Mouse (Mus musculus): ENCODE results near the gene Slx1b.

The Slx1b gene

DNA sequence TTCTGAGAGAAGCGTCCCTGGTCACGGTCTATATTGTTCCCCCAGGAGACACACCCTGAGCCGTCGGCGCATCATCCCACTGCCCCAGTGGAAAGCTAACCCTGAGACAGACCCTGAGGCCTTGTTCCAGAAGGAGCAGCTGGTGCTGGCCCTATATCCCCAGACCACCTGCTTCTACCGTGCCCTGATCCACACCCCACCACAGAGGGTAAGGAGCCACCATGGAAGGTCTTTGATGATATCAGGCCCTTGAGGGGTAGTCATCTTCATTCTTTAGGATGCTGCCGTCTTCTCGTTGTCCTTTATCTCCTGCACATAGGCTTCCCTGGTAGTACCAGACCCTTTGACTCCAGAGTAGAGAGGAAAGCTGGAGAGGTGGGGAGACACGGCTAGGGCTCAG lies 23.5 kb downstream of the Slx1b start:
- DNase-seq: no peak

DNA sequence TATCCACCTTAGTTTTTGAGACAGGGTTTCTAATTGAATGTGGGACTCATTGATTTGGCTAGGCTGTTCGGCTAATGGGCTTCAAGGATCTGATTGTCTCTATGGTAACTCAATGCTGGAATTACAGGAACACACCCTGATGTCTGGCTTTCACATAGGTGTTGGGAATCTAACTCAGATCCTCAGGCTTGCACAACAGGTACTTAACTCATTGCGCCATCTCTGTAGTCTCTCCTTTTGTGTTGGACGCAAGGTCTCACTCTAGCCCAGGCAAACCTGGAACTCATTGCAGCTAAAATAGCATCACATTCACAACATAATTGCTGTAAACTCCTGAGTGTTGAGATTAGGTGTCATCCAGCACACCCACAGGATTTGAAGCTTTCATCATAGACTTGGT lies 25.4 kb downstream of the Slx1b start:
- no peak for DNase-seq

DNA sequence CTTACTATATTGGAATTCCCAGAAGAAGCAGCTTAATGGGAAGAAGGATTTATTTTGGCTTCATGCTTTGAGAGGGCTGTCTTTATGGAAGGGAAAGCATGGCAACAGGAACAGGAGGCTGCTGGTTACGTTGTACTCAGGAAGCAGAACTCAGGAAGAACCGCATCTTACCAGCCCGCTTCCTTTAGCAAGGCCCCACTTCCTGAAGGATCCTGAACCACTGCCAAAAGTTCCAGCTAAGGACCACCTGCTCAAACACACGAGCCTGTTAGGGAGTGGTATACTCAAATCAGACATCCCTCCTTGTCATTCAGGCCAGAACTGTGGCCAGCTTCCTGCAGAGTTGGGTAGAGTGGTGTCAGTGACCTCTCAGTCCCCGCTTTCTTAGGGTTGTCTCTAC lies 27.1 kb downstream of the Slx1b start:
- no peak for DNase-seq

DNA sequence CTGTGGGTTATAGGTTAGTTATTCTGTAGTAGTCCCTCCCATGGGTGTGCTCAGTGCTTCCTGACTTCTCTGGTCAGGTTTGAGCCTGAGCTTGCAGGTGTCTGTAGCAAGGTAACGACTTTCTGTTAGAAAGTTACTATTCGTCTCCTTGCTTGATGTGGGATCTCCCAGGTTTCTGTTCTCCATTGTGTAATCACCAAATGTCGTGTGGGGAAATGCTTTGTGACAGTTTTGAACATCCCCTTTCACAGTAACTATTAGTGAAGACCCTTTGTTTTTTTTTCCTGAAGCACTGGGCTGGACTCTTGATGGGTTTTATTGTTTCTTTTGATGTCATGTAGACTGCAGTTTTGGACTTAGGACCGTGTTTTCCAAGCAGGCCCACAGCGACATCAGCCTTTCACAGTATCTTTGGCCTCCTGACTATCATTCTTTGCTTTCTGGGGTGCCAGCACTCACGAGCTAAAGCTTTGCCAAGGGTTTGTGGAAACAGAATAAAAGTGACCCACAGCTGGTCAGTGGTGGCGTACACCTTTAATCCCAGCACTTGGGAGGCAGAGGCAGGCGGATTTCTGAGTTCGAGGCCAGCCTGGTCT lies 28.0 kb downstream of the Slx1b start:
- DNase-seq: no peak

DNA sequence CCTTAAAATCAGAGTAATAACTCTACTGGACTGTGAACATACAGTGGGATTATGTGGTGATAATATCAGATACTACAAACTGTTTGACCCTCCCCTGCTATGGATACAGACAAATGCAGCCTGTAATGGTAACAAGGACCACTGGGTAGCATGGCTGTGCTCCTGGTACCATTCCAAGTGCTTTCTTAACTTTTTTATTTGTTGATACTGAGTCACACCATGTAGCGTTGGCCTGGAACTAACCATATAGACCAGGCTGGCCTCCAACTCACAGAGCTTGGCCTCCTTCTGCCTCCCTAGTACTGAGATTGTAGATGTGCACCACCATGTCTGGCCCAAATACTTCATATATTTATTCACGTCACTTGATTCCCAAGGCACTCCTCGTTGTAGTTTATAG lies 30.3 kb downstream of the Slx1b start:
- DNase-seq: no peak

DNA sequence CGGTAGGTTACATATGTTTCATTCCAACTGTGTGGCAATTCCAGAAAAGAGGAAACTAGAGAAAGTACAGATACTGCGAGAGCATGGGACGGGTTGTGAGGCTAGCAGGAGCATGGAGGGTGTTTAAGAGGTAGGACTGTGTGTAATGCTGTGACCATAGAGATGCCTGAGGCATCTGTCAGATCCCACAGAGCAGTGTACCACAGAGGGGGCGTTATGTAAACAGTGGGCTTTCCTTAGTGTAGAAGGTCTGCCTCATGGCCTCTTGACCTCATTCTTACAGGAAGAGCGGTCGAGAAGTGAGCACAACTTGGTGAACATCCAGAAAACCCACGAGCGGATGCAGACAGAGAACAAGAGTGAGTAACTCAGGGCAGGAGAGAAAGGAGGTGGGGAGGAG lies 31.9 kb downstream of the Slx1b start:
- DNase-seq: no peak

DNA sequence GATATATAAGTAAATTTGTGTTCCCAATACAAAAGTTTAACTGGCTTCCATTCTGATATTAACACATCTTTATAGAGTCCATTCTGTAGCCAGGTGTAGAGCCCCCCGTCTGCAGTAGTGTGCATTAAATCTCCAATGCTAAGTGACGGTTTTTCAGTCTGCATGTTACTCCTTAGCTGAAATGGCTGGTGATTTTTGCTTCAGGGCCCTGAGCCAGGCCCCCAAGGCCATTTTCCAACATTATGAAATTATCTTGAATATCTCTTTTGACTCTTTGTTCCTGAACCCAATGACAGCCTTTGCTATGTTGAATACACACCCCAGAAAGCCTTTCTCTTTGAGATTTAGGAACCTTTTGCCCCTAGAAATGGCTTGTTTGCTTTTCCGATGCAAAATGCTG lies 35.8 kb downstream of the Slx1b start:
- no peak for DNase-seq

DNA sequence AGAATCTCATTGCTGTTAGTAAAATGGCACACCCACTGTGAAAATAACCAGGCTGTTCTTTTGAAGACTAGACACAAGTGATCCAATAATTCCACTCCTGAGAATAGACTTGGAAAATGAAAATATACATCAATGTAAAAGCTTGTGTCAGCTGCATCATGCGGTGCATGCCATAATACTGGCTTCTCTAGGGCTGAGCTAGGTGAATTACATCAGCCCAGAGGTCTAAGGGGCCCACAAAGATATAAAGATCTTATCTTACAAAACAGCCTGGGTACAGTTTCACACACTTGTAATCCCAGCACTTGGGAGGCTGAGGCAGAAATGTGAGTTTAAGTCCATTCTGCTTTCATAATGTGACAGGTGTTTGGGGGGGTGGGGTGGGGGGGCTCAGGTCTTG lies 38.1 kb downstream of the Slx1b start:
- no peak for DNase-seq

DNA sequence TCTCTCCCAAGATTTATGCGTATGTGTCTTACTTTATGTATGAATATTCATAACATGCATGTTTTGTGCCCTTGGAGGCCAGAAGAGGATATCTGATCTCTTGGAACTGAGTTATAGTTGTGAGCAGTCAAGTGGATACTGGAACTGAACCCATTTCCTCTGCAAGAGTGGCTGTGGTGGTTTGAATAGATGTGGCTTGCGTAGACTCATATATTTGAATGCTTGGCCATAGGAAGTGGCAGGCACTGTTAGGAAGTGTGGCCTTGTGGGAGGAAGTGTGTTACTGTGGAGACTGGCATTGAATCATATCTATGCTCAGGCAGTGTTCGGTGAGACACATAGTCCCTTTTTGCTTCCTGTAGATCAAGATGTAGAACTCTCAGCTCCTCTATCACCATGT lies 39.9 kb downstream of the Slx1b start:
- no peak for DNase-seq

DNA sequence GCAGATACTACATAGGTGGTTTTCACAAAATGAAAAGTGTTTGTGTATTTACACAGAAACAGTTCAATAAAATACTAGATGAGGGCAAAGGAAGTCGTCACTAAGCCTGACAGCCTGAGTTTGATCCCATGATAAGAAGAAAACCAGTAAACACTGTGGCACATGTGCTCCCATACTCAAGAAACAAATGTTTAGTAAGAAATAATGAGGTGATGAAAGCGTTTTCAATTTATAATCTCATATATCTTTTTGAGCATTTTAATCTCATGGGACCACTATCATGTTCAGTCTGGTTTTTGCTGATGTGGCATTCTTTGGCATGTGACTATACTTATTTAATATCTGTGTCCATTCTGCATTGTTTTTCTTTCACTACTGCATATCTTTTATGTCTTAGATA lies 41.6 kb downstream of the Slx1b start:
- no peak for DNase-seq

DNA sequence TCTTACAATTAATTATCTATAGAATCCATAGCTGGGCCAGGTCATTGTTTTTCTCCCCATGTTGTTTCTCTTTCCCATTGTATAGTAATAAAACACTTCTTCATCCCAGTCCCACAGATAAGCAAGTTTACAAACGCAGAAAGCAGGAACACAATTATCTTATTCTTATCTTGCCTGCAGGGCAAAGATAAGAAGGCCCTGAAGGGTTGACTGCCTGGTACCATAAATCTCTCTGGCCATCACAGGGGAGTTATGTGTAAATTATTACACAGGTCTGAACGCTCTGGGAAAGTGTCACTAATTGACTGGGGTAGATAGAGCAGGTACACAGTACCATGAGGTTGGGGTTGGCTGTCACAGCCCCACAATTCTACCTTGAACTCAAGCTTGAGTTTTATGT lies 44.7 kb downstream of the Slx1b start:
- DNase-seq: no peak

DNA sequence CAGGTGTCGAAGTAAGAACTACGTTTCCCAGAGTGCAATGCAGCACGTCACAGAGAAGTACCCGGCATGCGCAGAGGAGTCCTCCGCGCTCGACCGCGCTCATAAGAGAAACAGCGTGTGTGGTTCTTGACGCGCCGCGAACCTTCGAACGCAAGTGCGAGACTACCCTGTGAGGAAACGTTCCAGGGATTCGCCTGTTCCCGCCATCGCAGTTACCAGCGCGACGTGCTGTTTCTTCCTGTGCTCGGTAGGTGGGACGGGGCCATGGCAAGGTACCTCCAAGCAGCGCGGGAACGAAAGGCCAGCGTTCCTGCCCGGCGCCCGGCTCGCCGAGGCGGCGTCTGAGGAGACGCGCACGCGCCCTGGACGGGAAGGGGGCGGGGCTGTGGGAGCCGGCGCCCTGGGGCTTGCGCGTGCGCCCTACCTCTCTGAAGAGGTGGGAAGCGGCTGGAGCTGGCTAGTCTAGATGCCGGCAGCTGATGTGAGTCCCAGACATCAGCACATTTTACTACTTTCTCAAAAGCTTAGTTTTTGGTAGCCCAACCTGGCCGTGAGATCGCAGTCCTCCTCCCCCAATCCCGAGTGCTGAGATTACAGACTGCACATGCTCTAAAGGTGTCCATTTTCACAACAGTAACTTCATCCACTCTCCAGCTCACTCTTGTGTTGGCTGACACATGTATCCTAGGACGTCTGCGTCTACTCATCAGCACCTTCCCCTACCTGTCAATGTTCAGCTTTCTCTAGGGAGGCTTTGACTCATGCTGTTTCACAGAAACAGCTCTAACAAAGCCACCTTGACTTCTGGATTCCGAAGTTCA lies 46.1 kb downstream of the Slx1b start, which contains the start of gene Sgf29:
TSS of gene Sgf29 (plus strand) at position 79 of the 821 bp plus-strand sequence.
- DNase-seq: peak; percentile 92 to 94

DNA sequence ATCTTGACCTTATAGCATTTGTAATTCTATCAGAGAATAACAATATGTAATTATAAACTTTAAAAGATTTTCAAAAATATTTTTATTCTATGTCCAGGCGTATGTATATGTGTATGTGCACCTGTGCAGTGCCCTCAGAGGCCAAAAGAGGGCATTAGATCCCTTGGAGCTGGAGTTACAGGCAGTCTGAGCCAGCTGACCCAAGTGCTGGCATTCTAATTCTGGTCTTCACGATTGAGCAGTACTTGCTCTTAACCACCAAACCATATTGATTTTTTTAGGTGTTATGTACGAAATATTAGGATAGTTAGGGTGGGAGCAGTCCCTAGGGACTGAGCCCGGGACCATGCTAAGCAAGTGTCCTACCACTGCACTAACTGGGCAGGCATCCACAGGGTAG lies 47.1 kb downstream of the Slx1b start:
- peak in 1 of 2 experiments; percentile 12 for DNase-seq

DNA sequence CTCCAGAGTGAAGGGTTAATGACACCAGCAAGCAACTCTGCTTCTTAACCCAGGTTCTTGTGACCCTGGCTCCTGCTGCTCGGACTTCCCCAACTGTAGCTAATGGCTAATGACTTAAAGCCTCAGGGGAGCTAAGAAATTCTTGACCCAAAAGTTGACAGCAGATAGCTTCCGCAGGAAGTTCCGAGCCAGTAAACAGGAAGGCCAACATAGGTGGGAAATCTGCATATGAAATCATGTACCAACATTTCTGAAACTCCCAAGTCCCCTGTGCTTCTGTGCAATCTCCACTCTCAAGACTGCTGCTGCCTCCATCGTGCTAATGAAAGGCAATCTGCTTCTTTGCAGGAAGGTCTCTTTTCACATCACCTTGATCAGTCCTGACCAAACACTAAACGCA lies 49.9 kb downstream of the Slx1b start:
- DNase-seq: no peak

DNA sequence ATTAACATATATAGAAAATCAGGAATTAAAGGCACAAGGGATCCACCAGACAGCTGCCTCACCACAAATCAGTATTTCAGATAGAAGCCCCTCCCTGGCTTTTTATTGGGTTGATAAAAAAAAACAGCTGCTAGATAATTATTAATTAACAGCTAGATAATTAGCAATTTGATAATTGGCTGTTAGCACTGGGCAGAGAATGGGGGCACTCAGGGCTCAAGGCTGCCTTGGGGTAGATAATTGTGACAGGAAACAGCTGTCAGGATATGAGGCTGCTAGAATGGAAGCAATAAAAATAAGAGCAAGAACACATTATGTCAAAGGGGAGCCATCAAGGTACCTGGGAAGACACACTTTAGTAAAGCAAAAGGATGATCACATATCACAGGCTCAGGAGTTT lies 50.7 kb downstream of the Slx1b start:
- DNase-seq: no peak

DNA sequence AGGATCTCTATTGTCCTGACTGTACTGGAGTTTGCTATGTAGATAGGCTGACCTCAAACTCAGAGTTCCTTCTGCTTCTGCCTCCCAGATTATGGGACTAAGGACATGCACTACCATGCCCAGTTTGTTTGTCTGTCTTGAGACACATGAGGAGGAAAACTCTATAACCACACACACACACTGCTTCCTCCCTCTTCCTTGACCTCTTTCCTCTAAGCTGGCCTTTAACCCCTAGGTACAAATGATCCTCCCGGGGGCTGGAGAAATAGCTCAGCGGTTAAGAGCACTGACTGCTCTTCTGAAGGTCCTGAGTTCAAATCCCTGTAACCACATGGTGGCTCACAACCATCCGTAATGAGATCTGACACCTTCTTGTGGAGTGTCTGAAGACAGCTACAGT lies 51.2 kb downstream of the Slx1b start:
- DNase-seq: no peak

DNA sequence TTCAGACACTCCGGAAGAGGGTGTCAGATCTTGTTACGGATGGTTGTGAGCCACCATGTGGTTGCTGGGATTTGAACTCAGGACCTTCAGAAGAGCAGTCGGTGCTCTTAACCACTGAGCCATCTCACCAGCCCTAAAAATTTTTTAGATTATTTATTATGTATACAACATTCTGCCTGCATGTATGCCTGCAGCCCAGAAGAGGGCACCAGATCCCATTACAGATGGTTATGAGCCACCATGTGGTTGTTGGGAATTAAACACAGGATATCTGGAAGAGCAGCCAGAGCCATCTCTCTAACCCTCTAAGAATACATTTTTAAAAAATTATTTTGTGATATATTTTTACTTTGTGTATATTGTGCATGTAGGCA lies 52.4 kb downstream of the Slx1b start:
- peak; percentile 18 to 27 for DNase-seq

DNA sequence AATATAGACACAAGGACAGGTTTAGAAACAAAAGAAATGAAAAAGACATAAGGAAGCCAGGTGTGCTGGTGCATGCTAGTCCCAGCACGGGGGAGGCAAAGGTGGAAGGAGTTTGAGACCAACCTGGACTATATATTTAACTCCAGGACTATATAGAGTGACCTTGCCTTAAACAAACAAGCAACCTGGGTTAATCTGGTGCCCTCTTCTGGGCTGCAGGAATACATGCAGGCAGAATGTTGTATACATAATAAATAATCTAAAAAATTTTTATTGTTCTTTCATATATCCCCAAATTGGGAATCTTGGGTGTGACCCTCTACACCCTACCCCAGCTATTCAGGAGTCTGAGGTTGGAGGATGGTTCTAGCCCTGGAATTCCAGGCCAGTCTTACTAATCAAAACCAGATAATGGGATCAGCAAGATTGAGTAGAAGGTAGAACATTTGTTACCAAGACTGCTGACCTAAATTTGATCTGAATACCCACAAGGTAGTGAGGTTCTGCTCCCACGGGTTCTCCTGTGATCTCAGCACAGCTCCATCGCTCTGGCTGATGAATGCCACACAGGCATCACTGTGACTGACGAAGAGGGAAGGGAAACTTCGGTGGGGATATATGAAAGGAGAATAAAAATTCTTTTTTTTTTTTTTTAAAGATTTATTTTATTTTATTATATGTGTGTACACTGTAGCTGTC lies 52.9 kb downstream of the Slx1b start:
- no peak for DNase-seq

Data from cerebellum, postnatal 36 days (tissue).